Mouse (Mus musculus): ENCODE measurements around the gene Lrwd1.

GRCm38 (mm10) chr5:136102099-136102820 is 33.6 kb downstream of the Lrwd1 start:
- TF ChIP-seq CTCF (IDR thresholded peaks at IDR 0.05; ENCODE audit: borderline replicate concordance, insufficient read depth, low read length): peak; percentile 97
- TF ChIP-seq POLR2A (IDR thresholded peaks at IDR 0.05; ENCODE audit: low read depth, low read length): no peak

Data from embryonic fibroblast, embryonic 13.5 days (primary cell).